Mouse (Mus musculus) heart, postnatal 0 days (tissue): Measurements from ENCODE around the gene Cdk5r2. TPM values are rescaled to one million over a fixed set of nuclear protein-coding genes. Genes with fewer than 3 reads are reported as not detected.

Experiments used
- ATAC-seq: fragments of 200-750 bp; cut with Nextera tagmentation; 2 replicates; pipeline ENCODE4 v1.8.0; 2017; ENCODE audit warnings: low read depth, moderate number of reproducible peaks, moderate library complexity; ENCODE audit not compliant: insufficient read depth
- DNase-seq: peaks from one replicate; pipeline ENCODE4 v3.0.0-alpha.2; 2016; ENCODE audit warnings: low spot score
- H3K27ac ChIP-seq: fragments of 300-500 bp; sonication (generic); 2 replicates; pipeline ENCODE4 v1.5.1; 2014; ENCODE audit warnings: low read depth, mild to moderate bottlenecking
- H3K27me3 ChIP-seq: fragments of 300-500 bp; sonication (generic); 2 replicates; pipeline ENCODE4 v1.6.1; 2014; ENCODE audit warnings: low read length, mixed read lengths; ENCODE audit not compliant: control insufficient read depth, insufficient read depth
- H3K36me3 ChIP-seq: fragments of 300-500 bp; sonication (generic); replicated peaks from 2 replicates; pipeline ENCODE4 v1.6.1; 2014; ENCODE audit warnings: low read length, mixed read lengths; ENCODE audit not compliant: control insufficient read depth, insufficient read depth
- H3K4me1 ChIP-seq: fragments of 300-500 bp; sonication (generic); 2 replicates; pipeline ENCODE4 v1.6.1; 2014; ENCODE audit warnings: antibody characterized with exemption; ENCODE audit not compliant: control insufficient read depth, insufficient read depth
- H3K4me2 ChIP-seq: fragments of 300-500 bp; sonication (generic); 2 replicates; pipeline ENCODE4 v1.6.1; 2014; ENCODE audit warnings: low read depth, mild to moderate bottlenecking, low read length, moderate library complexity
- H3K4me3 ChIP-seq: fragments of 300-500 bp; sonication (generic); 2 replicates; pipeline ENCODE4 v1.5.1; 2014; ENCODE audit warnings: low read depth, low read length
- H3K9ac ChIP-seq: fragments of 300-500 bp; sonication (generic); replicated peaks from 2 replicates; pipeline ENCODE4 v1.6.1; 2014; ENCODE audit warnings: low read depth, low read length, mixed read lengths
- H3K9me3 ChIP-seq: fragments of 300-500 bp; sonication (generic); replicated peaks from 2 replicates; pipeline ENCODE4 v1.6.1; 2016; ENCODE audit warnings: low read length; ENCODE audit not compliant: control insufficient read depth
- CTCF ChIP-seq: IDR thresholded peaks from 2 replicates; pipeline ENCODE4 v1.5.1; 2016; ENCODE audit warnings: antibody characterized with exemption, control low read depth, low read depth
- EP300 ChIP-seq: IDR thresholded peaks from 2 replicates; pipeline ENCODE4 v1.6.1; 2016; ENCODE audit warnings: antibody characterized with exemption, low read depth
- WGBS: fragments of 180-500 bp; shearing (Covaris S2); extraction: QIAGEN DNeasy Blood & Tissue Kit; methylation state at CpG from one replicate; pipeline ENCODE4 v1.1.7; 2014; 5-methylcytosine and 5-hydroxymethylcytosine counted together
- polyA plus RNA-seq: library from polyadenylated mRNA; unstranded; fragments of >200 nt; fragmentation: Nextera tagmentation; extraction: Ambion mirVana; gene quantifications from 2 replicates; pipeline ENCODE4 v1.2.1, GENCODE M21; 2015
- total RNA-seq: library from RNA; depleted of rRNA; stranded (reverse); fragments of >200 nt; gene quantifications from 2 replicates; pipeline ENCODE4 v1.2.3, GENCODE M21; 2014; ENCODE audit warnings: low replicate concordance

Gene Cdk5r2
- total and polyA plus RNA-seq, 2 experiments from 2014 or later, result not detected

- ATAC-seq (no peak), DNase-seq (no peak)
- Histone ChIP-seq H3K27ac (no peak overlapping the region), H3K4me2 (peak overlapping the region; percentile 54), H3K9ac (no peak overlapping the region), H3K4me1 (peaks cover 6% of the 10 kb centered on the region; the same call in 1 of the 2 replicates), H3K27me3 (peaks cover 86% of the 10 kb centered on the region), H3K4me3 (peak overlapping the region; percentile 38), H3K9me3 (no peaks in the 10 kb centered on the region), H3K36me3 (no peaks in the 10 kb centered on the region)
- TF ChIP-seq EP300 (no peak), CTCF (no peak)
- WGBS, result 1% methylated on average over 57 of the region's 57 CpGs
Measured at GRCm38 (mm10) chr1:74884196-74885141, 29.7 kb downstream of the Cdk5r2 start.

GRCm38 (mm10) chr1:74885369-74886042 lies 30.8 kb downstream of the Cdk5r2 start, which contains the start of gene Fev:
TSS of gene Fev (minus strand) at chr1:74885419.
- peaks cover 6% of the 10 kb centered on the region; the same call in 1 of the 2 replicates for H3K4me1 ChIP-seq
- no peaks in the 10 kb centered on the region for H3K9me3 ChIP-seq
- WGBS, result under 1% methylated on average over 43 of the region's 43 CpGs
- TF ChIP-seq CTCF, result no peak
- no peak for TF ChIP-seq EP300
- ATAC-seq (no peak), DNase-seq (no peak)
- H3K4me2 ChIP-seq, result peak within 1 kb of the TSS; percentile 54
- H3K4me3 ChIP-seq, result peak within 1 kb of the TSS; percentile 38
- H3K27ac ChIP-seq, result no peak within 1 kb of the TSS
- H3K9ac ChIP-seq, result no peak within 1 kb of the TSS
- no peaks in the 10 kb centered on the region for H3K36me3 ChIP-seq
- peaks cover 90% of the 10 kb centered on the region for H3K27me3 ChIP-seq

GRCm38 (mm10) chr1:74891513-74891912 lies 36.8 kb downstream of the Cdk5r2 start:
- Histone ChIP-seq H3K27me3 (peaks cover 88% of the 10 kb centered on the region), H3K9ac (no peak overlapping the region), H3K4me2 (no peak overlapping the region), H3K36me3 (no peaks in the 10 kb centered on the region), H3K27ac (no peak overlapping the region), H3K4me3 (no peak overlapping the region), H3K9me3 (no peaks in the 10 kb centered on the region), H3K4me1 (no peaks in the 10 kb centered on the region)
- ATAC-seq (no peak), DNase-seq (no peak)
- TF ChIP-seq CTCF (no peak), EP300 (no peak)
- 9% methylated on average over 3 of the region's 8 CpGs for WGBS

GRCm38 (mm10) chr1:74892351-74893133 lies 37.8 kb downstream of the Cdk5r2 start:
- H3K9me3 ChIP-seq, result no peaks in the 10 kb centered on the region
- no peak overlapping the region for H3K27ac ChIP-seq
- DNase-seq (no peak), ATAC-seq (no peak)
- no peak for TF ChIP-seq EP300
- no peak for TF ChIP-seq CTCF
- peaks cover 90% of the 10 kb centered on the region for H3K27me3 ChIP-seq
- no peak overlapping the region for H3K9ac ChIP-seq
- no peaks in the 10 kb centered on the region for H3K36me3 ChIP-seq
- no peak overlapping the region for H3K4me2 ChIP-seq
- H3K4me3 ChIP-seq, result no peak overlapping the region
- 2% methylated on average over 39 of the region's 39 CpGs for whole genome bisulfite sequencing
- no peaks in the 10 kb centered on the region for H3K4me1 ChIP-seq

GRCm38 (mm10) chr1:74893134-74893855 lies 38.6 kb downstream of the Cdk5r2 start, which contains the start of gene Cryba2:
TSS of gene Cryba2 (minus strand) at chr1:74893143.
- Histone ChIP-seq H3K4me2 (no peak within 1 kb of the TSS), H3K4me3 (no peak within 1 kb of the TSS), H3K27ac (no peak within 1 kb of the TSS), H3K36me3 (no peaks in the 10 kb centered on the region), H3K9ac (no peak within 1 kb of the TSS), H3K27me3 (peaks cover 92% of the 10 kb centered on the region), H3K4me1 (no peaks in the 10 kb centered on the region), H3K9me3 (no peaks in the 10 kb centered on the region)
- 4% methylated on average over 25 of the region's 25 CpGs for WGBS
- TF ChIP-seq CTCF (peak; percentile 57), EP300 (no peak)
- no peak for DNase-seq
- no peak for ATAC-seq
